Mouse (Mus musculus): ENCODE results near the gene Dop1a. TPM values are rescaled to one million over a fixed set of nuclear protein-coding genes. Genes with fewer than 3 reads are reported as not detected.

Dop1a gene
- total RNA-seq, 2 experiments from 2014 or later: 9.5 to 12.1 TPM

- intact Hi-C loops (cut with DNase I): loop anchor here (10.0 kb wide), 1 partner anchor 808 kb away; no protein-coding TSS in a partner anchor
- no peak for TF ChIP-seq CTCF (IDR thresholded peaks at IDR 0.05)
- Histone ChIP-seq H3K27ac (no peak overlapping the region), H3K4me3 (no peak overlapping the region)
- DNase-seq: no peak
These were observed 55.4 kb downstream of the Dop1a start for GRCm38 (mm10) chr9:86522335-86522734.

- Histone ChIP-seq H3K4me3 (no peak overlapping the region), H3K27ac (no peak overlapping the region)
- intact Hi-C loops (cut with DNase I): loop anchor here (10.0 kb wide), 1 partner anchor 811 kb away; no protein-coding TSS in a partner anchor
- DNase-seq: no peak
- TF ChIP-seq CTCF (IDR thresholded peaks at IDR 0.05): no peak
These were observed 58.6 kb downstream of the Dop1a start for GRCm38 (mm10) chr9:86525600-86525999.

- Histone ChIP-seq H3K27ac (no peak overlapping the region), H3K4me3 (no peak overlapping the region)
- intact Hi-C loops (cut with DNase I): no loop called here
- DNase-seq: no peak
- TF ChIP-seq CTCF (IDR thresholded peaks at IDR 0.05): no peak
These were observed 67.1 kb downstream of the Dop1a start for GRCm38 (mm10) chr9:86534071-86534470.

GRCm38 (mm10) chr9:86543451-86543850 is 76.5 kb downstream of the Dop1a start:
- DNase-seq: no peak
- H3K4me3 ChIP-seq: no peak overlapping the region
- TF ChIP-seq CTCF (IDR thresholded peaks at IDR 0.05): no peak
- H3K27ac ChIP-seq: no peak overlapping the region
- intact Hi-C loops (cut with DNase I): no loop called here

GRCm38 (mm10) chr9:86544559-86544958 is 77.6 kb downstream of the Dop1a start:
- intact Hi-C loops (cut with DNase I): no loop called here
- no peak overlapping the region for H3K4me3 ChIP-seq
- TF ChIP-seq CTCF (IDR thresholded peaks at IDR 0.05): no peak
- no peak overlapping the region for H3K27ac ChIP-seq
- DNase-seq: no peak

GRCm38 (mm10) chr9:86549637-86550162 is 82.7 kb downstream of the Dop1a start:
- no peak overlapping the region for H3K27ac ChIP-seq
- DNase-seq: no peak
- no peak for TF ChIP-seq CTCF (IDR thresholded peaks at IDR 0.05)
- intact Hi-C loops (cut with DNase I): no loop called here
- H3K4me3 ChIP-seq: no peak overlapping the region

- H3K4me3 ChIP-seq: no peak overlapping the region
- H3K27ac ChIP-seq: no peak overlapping the region
- intact Hi-C loops (cut with DNase I): no loop called here
- no peak for TF ChIP-seq CTCF (IDR thresholded peaks at IDR 0.05)
- DNase-seq: no peak
These were observed 83.8 kb downstream of the Dop1a start for GRCm38 (mm10) chr9:86550717-86551116.

- Histone ChIP-seq H3K27ac (no peak overlapping the region), H3K4me3 (no peak overlapping the region)
- no peak for DNase-seq
- intact Hi-C loops (cut with DNase I): no loop called here
- no peak for TF ChIP-seq CTCF (IDR thresholded peaks at IDR 0.05)
These were observed 86.9 kb downstream of the Dop1a start for GRCm38 (mm10) chr9:86553886-86554285.

- intact Hi-C loops (cut with DNase I): no loop called here
- no peak for TF ChIP-seq CTCF (IDR thresholded peaks at IDR 0.05)
- no peak for DNase-seq
- H3K4me3 ChIP-seq: no peak overlapping the region
- no peak overlapping the region for H3K27ac ChIP-seq
These were observed 87.7 kb downstream of the Dop1a start for GRCm38 (mm10) chr9:86554641-86555040.

- DNase-seq: no peak
- TF ChIP-seq CTCF (IDR thresholded peaks at IDR 0.05): no peak
- intact Hi-C loops (cut with DNase I): loop anchor here (5.0 kb wide), 1 partner anchor 63 kb away; no protein-coding TSS in a partner anchor
- Histone ChIP-seq H3K4me3 (no peak overlapping the region), H3K27ac (no peak overlapping the region)
These were observed 93.6 kb downstream of the Dop1a start for GRCm38 (mm10) chr9:86560543-86560942.

GRCm38 (mm10) chr9:86569314-86569910 is 102.5 kb downstream of the Dop1a start:
- TF ChIP-seq CTCF (IDR thresholded peaks at IDR 0.05): no peak
- no peak overlapping the region for H3K4me3 ChIP-seq
- intact Hi-C loops (cut with DNase I): no loop called here
- no peak for DNase-seq
- H3K27ac ChIP-seq: no peak overlapping the region; the same call in 1 of the 2 replicates

GRCm38 (mm10) chr9:86570261-86570890 is 103.4 kb downstream of the Dop1a start:
- intact Hi-C loops (cut with DNase I): loop anchor here (5.0 kb wide), 1 partner anchor 103 kb away; the partner anchor contains the start of gene Dop1a

GRCm38 (mm10) chr9:86570946-86571345 is 104.0 kb downstream of the Dop1a start:
- DNase-seq: no peak
- intact Hi-C loops (cut with DNase I): loop anchor here (5.0 kb wide), 1 partner anchor 104 kb away; the partner anchor contains the start of gene Dop1a
- Histone ChIP-seq H3K27ac (peak overlapping the region; percentile 87), H3K4me3 (peak overlapping the region; percentile 83)
- TF ChIP-seq CTCF (IDR thresholded peaks at IDR 0.05): no peak

More at GRCm38 (mm10) chr9:86570261-86570890, 103.4 kb downstream of the Dop1a start:
- no peak for TF ChIP-seq CTCF (IDR thresholded peaks at IDR 0.05)
- no peak for DNase-seq
- H3K4me3 ChIP-seq: peak overlapping the region; percentile 83
- no peak overlapping the region for H3K27ac ChIP-seq

Data from gastrocnemius, adult 2 months (tissue).